Mouse (Mus musculus): ENCODE data around the gene Qser1.

The Qser1 gene

DNA sequence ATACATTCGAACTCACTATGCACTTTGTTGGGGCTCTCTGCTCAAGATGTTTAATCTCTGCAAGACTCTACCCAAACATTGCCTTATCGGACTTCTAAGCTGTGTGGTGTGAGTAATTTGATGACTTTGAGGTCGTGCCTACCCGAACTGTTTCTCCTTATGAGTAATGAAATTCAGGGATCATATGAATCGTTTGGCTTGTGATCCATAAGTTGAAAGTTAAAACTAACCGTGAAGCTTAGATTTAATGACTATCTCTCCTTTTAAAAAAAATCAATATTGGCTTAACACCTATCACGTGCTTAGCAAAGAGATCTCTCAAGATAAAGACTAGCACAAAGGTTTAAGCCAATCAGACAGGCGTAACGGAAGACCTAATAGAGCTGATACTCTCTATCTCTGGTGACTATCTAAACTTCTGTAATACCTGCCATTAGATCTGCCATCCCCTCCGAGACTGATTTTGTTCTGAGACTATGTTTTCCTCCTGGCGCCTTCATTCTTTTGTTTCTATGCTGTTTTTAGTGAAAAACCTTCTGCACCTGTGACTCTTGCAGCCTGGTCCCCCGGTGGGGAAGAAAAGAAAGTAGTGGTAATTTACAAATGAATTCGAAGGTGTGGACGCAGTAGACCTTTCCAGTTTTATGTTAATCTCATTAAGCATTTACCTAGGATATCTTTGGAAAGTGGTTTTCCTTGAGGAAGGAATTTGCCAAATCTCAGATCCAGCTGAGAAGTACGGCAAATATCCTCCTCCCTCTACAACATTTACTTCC lies 1.2 kb upstream of the Qser1 start:
- DNase-seq (ENCODE audit: low read depth, low spot score) = no peak

DNA sequence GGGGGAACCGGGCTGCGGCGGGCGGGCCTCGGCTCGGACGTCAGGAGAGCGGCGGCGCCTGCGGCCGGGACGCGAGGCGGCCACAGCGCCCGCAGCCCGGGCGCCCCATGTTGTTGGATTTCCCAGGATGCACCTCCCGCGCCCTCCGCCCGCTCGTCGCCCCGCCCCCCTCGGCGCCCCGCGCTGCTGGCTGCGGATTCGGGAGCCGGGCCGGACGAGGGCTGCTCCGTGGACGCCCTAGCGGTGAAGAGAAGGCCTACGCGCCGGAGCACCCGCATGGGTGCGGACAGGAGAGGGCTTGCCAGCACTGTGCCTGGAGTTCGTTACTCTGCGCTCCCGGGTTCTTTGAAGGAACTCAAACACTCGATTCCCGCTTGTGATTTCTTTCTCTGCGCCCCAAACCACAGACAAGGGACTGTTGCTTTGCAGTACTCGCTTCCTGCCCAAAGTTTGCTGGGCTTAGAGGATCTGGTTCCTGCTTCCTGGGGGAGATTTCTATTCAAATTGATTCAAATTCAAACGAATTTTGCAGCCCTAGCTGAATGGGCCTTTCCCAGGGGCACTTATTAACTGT lies 393 bp upstream of the Qser1 start:
- DNase-seq (ENCODE audit: low read depth, low spot score) = peak; percentile 72

DNA sequence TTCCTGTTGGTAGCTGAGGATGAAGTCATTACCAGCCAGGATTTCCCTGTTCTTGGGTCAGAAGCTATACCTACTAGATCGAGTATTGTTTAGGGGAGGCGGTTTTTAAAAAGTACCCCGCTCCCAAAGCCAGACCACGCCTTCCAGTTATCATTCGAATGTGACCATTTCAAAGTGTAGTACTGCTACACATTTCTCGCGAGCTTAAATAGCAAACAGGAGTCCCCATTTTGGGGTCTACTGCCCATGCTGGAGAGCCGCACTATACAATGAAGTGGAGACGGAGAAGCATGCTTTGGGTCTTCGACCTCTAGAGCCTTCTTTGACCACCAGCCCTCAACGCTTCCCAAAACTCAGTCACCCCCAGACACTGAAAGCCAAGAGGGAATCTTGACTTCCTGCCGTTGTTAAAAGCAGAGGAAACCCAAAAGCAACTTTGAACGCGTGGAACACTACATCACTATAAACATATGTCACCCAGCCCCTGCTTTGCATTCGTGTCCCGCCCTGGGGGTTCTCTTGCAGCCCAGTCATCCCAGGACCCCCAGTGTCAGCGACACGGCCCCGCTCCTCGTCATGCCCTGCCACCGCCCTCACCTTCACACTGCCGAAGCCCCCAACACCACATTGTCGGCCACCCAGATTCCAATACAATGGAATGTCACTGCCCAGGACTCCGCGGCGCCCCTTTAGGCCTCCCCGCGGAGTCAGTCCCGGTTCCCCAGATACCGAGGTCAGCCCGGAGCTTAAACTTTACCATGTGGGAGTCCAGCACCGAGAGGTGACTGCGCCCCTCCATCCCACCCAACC lies 794 bp downstream of the Qser1 start:
- DNase-seq (ENCODE audit: low read depth, low spot score) = no peak

DNA sequence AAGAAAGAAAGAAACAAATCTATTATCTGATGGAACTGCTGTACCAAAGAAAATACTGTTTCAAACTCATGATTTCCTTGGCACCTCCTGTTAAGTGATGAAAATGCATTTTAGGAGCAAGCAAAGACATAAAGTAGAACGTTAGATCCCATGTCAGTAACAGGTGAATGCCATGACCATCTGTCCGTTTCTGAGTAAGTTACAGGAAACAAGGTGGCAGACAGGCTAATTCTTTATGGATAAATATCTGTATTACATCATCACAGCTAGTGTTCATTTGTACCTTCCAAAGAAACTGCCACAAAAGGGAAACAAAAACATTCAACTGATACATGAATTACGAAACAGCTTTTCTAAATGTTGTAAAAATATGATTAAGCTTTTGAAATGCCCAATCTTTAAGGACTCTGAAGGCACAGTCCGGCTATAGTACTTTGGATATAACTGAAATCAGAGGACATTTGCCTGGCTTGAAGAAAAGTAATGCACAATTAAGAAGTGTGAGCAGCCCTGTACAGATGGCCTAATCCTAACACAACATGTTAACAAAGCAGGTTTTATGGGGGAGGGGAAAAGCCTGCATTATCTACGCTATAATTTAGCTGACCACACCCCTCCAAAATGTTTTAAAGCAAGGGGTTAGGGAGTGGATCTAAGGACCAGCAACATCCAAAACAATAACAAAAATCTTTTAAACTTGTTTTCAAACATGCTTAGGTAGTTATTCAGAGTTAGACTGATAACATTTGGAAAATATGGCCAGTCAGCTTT lies 2.2 kb downstream of the Qser1 start:
- no peak for DNase-seq (ENCODE audit: low read depth, low spot score)

DNA sequence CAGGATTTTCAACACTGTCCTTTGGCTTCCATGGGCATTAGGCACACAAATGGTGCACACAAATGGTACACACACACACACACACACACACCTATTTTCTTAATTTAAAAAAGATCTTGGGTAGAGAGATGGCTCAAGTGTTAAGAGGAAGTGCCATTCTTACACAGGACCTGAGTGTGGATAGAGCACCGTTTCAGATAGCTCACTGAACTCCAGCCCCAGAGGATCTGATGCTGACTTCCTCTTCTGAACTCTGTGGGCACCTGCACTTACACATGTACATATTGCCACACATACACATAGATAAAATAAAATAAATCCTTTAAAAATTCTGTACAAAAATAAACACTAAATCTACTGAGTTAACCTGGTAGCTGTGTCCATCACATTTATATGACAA lies 11.1 kb downstream of the Qser1 start:
- no peak for DNase-seq (ENCODE audit: low read depth, low spot score)

DNA sequence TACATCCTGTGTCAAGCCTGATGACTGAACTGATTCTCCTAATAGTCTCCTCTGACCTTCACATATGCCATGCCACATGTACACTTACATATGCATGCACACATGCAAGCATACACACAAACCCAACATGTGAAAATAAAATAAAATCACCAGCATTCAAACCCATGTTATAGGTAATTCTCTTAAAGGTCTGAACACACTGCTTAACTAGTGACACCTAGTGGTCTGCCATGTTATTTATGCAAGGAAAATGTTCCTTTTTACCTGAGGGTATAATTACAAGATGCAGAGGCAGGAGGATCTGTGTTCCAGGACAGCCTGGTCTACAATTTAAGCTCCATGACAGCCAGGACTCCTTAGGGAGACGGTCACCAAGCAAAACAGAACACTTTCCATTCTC lies 41.8 kb downstream of the Qser1 start:
- no peak for DNase-seq (ENCODE audit: low read depth, low spot score)

DNA sequence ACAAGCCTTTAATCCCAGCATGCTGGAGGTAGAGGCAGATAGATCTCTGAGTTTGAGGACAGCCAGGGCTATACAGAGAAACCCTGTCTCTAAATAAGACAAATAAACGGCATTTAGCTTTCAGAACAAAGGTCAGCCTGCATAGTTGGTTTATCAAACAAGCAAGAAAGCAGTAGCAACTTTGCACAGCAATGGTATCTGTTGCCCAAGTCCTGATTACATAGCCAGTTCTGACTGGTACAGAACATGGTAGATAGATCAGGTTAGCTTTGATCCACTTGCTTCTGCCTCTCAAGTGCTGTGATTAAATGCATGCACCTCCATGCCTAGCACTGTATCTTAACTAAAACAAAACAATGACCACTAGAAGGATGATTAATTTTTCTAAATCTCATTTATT lies 47.9 kb downstream of the Qser1 start:
- no peak for DNase-seq (ENCODE audit: low read depth, low spot score)

DNA sequence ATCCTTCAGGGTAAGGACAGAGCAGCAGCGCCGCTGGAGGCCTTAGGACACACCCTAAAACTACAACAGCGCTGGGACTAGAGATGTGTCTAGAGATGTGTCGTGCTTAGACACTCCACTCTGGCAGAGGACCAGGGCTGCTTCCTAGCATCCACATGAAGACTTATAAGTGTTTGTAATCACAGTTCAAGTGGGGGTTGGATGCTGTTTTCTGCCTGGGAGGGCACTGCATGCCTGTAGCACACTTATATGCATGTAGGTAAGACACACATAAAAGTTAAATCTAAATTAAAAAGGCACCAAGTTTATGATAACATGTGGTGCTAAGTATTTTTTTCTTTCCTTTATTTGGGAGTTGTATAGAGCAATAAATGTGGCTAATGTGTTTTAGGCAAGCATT lies 52.5 kb downstream of the Qser1 start:
- DNase-seq (ENCODE audit: low read depth, low spot score) = no peak

DNA sequence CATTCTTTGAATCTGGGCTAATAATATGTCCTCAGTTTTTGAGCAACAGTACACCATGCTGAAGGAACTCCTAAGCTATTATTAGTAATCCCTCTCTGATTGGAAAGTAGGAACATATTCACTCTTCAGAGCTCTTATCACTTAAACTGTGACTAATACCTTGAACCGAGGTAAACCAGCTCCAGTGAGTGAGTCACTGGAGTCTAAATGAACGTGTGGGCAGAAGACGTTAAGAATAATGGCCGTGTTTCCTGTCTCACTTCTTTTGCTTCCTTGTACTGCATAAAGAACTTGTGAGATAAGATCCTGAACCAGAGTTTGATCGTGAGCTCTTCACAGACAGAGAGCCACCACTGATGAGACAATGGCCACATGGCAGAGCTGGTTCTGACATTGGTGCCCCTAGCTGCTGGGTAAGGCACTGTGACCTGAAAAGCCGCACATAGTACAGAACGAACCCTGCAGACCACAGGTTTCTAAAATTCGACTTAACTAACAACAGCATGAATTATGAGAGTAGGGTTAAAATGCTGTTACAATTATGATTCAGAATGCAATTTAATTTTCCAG lies 53.3 kb downstream of the Qser1 start:
- DNase-seq (ENCODE audit: low read depth, low spot score) = no peak

DNA sequence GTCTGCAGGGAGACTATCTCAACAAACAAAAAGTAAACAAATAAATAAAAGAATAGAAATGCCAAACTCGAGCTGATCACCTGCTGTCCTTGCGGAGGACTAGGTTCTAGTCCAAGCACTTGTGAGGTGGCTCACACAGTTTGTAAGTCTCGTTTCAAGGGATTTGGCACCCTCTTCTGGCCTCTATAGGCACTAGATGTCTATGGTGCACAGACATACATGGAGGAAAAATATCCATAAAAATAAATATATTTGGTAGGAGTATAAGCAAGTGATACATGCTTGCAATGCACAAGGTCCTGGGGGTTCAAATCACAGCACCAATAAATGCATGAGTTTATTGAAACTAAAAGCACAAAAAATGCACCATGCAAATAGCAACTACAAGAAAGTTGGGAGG lies 65.9 kb downstream of the Qser1 start:
- DNase-seq (ENCODE audit: low read depth, low spot score) = no peak

DNA sequence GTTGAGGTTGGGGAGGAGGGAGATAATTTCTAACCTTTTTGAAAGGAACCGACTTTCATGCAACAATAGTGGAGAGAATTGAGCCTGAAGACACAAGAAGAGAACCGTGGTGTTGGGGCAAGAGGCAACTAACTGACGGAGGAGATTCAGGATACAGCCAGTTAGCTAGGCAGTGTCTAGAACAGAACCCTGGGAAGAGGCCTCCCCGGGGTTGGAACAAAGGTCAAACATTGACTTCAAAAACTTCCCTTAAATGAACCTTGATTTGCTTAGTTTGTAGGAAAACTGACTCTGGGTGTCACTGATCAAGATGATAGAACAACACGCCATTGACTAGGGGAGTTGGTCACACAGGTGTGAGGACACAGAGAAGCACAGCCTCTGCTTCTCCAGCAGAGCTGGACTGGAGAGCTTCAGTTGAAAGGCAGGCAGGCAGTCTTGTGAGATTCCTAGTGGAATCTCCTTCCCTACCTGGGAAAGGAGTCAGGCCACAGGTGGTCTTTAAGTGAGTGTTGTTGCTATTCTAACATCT lies 67.8 kb downstream of the Qser1 start:
- no peak for DNase-seq (ENCODE audit: low read depth, low spot score)

DNA sequence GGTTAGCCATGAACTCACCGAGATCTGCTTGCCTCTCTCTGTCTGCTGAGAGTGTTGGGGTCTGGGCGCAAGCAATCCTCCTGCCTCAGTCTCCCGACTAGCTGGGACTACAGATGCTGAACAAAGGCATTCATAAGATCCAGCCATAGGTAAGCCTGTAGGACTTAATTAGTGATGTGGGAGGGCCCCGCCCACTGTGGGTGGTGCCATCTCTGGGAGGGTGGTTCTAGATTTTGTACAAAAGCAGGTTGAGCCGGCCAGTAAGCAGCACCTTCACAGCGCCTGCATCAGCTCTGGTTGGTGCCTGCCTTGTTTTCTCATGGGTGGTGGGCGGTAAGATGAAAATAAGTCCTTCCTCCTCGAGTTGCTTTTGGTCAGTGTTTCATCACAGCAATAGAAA lies 70.3 kb downstream of the Qser1 start:
- DNase-seq (ENCODE audit: low read depth, low spot score) = no peak

DNA sequence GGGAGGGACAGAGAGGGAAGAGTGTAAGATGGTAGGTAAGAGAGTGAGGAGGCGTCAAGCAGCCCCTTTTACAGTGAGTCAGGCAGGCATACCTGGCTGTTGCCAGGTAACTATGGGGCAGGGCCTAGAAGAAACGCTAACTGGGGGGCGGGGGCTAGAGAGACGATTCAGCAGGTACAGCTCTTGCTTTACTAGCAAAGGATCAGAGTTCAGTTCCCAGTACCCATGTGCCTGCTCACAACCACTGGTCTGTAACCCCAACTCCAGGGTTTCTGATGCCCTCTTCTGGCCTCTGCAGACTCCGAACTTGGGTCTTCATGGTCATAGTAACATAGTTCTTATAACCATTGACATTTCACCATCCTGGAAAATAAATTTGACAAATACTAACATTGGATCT lies 72.6 kb downstream of the Qser1 start:
- DNase-seq (ENCODE audit: low read depth, low spot score) = no peak

DNA sequence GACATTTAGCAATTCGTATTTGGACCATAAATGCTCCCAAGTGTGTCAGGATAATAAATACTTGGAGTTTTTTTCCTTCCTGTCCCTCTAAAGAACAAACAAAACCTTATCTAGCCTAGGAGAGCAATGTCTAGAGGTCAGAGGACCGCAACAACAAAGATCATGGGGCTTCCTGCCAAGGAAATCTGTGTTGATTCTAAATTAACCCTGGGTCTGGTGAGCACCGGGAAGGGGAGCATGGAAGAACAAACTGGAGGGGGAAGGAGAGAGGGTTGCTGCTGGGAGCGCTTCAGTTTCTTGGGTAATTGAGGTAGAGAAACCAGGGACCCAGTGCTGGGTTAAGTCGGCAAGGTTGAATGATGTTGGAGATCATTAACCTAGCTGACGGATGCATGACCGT lies 73.4 kb downstream of the Qser1 start:
- no peak for DNase-seq (ENCODE audit: low read depth, low spot score)

DNA sequence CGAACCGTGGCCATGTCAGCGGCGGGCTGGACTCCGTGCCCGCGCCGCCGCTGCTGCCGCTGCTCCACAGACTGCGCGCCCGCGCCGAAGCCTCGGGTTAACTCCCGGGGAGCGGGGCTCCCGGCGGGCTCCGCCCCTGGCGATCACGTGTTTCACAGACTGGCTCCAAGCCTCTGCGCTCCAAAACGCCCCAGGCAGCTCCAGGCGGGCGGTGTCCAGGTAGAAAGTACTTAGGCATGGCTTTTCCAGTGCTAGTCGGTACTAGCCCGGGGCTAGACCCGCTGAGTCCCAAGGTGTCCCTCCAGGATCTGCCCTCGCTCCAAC lies 73.9 kb downstream of the Qser1 start, which contains the start of gene Depdc7:
TSS of gene Depdc7 (minus strand) at position 138 of the 324 bp plus-strand sequence.
- DNase-seq (ENCODE audit: low read depth, low spot score) = peak; percentile 18

DNA sequence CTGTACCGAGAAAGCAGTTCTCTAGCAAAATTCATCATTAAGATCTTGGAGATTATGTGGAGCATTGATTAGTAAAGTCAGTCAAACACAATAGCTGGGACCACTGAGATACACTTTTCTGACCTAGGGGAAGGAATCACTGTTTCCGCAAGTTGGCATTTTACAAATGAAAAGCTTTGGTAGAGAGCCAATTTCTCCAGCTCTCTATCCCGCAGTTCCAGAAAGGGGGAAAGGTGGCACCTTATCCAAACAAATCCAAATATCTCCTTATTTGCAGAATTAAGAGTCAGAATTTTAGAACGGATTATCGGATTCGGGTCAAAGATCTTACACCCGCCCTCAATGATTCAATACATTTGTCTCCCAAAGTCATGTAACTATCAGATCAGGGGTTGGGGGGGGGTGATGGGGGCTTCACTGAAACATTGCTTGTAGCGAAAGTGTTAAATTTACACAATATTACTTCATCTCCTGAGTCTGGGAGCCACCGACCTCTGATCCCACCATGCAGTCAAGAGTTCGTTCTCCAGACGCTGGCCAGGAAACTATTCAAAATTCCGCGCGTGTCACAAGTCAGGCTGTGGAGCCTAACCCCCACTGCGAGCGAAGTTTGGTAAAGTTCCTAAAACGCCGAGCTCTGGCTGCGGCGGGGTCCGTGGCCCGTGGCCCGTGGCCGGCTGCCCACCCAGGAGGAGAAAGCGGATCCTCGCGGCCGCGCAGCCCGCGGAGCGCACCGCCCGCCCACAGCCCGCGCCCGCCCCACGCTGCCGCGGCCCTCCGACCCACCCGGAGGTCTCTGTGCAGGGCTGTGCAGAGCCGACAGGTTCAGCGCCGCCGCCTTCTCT lies 74.4 kb downstream of the Qser1 start:
- no peak for DNase-seq (ENCODE audit: low read depth, low spot score)

DNA sequence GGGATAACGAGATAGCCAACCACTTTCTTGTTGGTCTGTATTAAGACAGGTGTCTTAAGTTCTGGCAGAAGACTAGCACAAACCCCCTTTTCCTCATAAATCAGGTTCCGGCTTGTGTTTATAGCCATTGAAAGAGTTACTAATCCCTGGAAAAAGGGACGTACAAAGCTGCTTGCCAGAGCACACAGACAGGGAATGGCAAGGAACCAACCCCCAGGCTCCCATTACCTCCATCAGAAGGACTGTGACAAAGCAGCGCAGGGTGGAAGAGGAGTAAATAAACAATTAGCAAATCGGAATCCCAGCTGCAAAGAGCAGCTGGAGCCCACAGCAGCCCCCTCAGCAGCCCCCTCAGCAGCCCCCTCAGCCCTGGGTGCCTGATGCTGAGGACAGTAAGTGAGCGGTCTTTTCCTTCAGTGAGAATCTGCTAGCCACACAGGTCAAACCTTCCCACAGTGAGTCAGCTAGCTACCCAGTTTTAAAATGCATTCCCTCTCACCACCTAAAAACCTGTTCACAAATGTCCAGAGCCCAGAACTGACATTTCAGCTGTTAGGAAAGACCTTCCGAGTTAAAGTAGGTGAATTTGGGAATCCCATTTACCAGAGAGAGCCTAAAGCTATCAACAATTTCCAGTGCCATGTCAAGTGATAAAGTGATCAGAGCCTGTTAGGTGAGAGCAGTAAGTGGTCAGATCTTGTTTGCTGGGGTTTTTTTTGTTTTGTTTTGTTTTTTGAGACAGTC lies 75.4 kb downstream of the Qser1 start:
- no peak for DNase-seq (ENCODE audit: low read depth, low spot score)

DNA sequence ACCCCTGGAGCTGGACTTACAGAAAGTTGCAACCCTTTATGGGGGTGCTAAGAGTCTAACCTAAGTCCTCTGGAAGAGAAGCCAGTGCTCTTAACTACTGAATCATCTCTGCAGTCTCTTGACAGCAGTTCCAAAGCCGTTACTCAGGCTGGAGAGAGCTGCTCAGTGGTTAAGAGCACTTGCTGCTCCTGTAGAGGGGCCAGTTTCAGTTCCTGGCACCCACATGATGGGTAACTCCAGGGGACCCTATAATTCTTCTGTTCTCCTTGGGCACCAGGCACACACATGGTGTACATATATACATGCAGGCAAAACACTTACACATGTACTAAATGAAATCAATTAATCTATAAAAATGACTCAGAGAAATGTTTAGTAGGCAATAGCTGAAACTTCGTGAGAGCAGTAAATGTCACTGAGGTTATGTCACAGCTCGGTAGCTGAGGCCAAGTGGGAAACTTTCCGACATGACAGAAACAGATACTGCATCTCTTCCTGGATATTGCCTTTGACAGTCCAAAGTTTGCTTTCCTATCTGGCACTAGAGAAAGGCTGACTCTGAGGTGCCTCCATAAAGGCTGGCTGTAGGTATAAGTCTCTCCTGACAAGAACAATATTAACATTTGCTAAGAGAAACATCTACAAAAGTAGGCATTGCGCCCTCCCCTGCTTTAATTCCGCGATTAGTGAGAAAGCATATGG lies 76.2 kb downstream of the Qser1 start:
- DNase-seq (ENCODE audit: low read depth, low spot score) = no peak

DNA sequence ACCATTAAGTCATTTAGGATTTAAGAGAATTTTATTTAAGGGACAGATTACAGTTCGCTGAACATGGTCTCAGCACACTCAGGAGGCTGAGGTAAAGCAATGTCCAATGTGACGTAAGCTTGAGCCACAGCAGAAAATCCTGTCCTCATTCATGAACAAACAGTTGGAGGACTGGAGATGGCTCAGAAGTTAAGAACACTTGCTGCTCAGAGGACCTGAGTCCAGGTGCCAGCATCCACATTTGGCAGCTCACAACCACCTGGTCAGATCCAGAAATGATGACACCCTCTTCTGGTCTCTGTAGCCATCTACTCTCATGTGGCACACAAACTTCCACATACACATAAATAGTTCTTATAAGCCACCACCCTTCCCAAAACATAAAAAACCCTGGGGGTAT lies 76.9 kb downstream of the Qser1 start:
- DNase-seq (ENCODE audit: low read depth, low spot score) = no peak
